In genomic region chr3:88537146-88537545, GRCm38 (mm10) we compare ENCODE assay signal across 8 mouse cellular contexts. TPM values are rescaled to one million over a fixed set of nuclear protein-coding genes. Genes with fewer than 3 reads are reported as not detected.
DNase-seq lines count a peak whose midpoint lies in the region; ATAC-seq and TF ChIP-seq lines count a peak whose summit lies in the region.

No protein-coding gene starts in this region.

- ATAC-seq in heart, embryonic 13.5 days (ENCODE audit: extremely low read depth, insufficient number of reproducible peaks, low FRiP score, low TSS enrichment): no peak
- no peak for ATAC-seq in embryonic facial prominence, embryonic 11.5 days (replicated peaks; ENCODE audit: insufficient number of reproducible peaks, low FRiP score, low TSS enrichment, low read depth)
- no peak for ATAC-seq in intestine, postnatal 0 days
- no peak for ATAC-seq in midbrain, embryonic 12.5 days (ENCODE audit: low FRiP score, low read depth)

- H3K9me3 ChIP-seq in heart, embryonic 13.5 days: no peaks in the 10 kb centered on the region
- no peaks in the 10 kb centered on the region for H3K9me3 ChIP-seq in embryonic facial prominence, embryonic 11.5 days (replicated peaks; ENCODE audit: control insufficient read depth, low read length)
- H3K9me3 ChIP-seq in intestine, postnatal 0 days (ENCODE audit: control insufficient read depth): no peaks in the 10 kb centered on the region
- H3K9me3 ChIP-seq in midbrain, embryonic 12.5 days: no peaks in the 10 kb centered on the region

- H3K4me2 ChIP-seq in heart, embryonic 13.5 days: peak overlapping the region; percentile 75
- H3K4me2 ChIP-seq in embryonic facial prominence, embryonic 11.5 days (ENCODE audit: low read depth, low read length): peak overlapping the region; percentile 95
- peak overlapping the region; percentile 78 for H3K4me2 ChIP-seq in intestine, postnatal 0 days (replicated peaks; ENCODE audit: low read depth)
- peak overlapping the region; percentile 96 for H3K4me2 ChIP-seq in midbrain, embryonic 12.5 days (replicated peaks)

- peaks cover 70% of the 10 kb centered on the region for H3K4me1 ChIP-seq in heart, embryonic 13.5 days
- peaks cover 35% of the 10 kb centered on the region for H3K4me1 ChIP-seq in embryonic facial prominence, embryonic 11.5 days (ENCODE audit: control insufficient read depth, insufficient read depth, low read length)
- H3K4me1 ChIP-seq in intestine, postnatal 0 days (replicated peaks; ENCODE audit: control insufficient read depth, insufficient read depth, low read length): peaks cover 3% of the 10 kb centered on the region; the same call in 1 of the 2 replicates
- H3K4me1 ChIP-seq in midbrain, embryonic 12.5 days: peaks cover 70% of the 10 kb centered on the region

- WGBS in heart, embryonic 13.5 days: 73% methylated on average over 6 of the region's 6 CpGs
- 54% methylated on average over 6 of the region's 6 CpGs for WGBS in embryonic facial prominence, embryonic 11.5 days
- 79% methylated on average over 6 of the region's 6 CpGs for WGBS in intestine, postnatal 0 days
- 53% methylated on average over 6 of the region's 6 CpGs for WGBS in midbrain, embryonic 12.5 days

- DNase-seq in heart, adult 18-20 months: no peak
- DNase-seq in embryonic facial prominence, embryonic 11.5 days (ENCODE audit: low spot score): no peak
- no peak for DNase-seq in thymus, postnatal 4 days
- DNase-seq in adrenal gland, postnatal 4 days (ENCODE audit: low spot score in 2 of 2): no peak
- DNase-seq in layer of hippocampus, postnatal 14 days (ENCODE audit: low spot score in 2 of 2): no peak

- H3K4me3 ChIP-seq in heart, embryonic 13.5 days: peak overlapping the region; percentile 93
- H3K4me3 ChIP-seq in embryonic facial prominence, embryonic 11.5 days (ENCODE audit: low read depth, low read length): peak overlapping the region; percentile 88
- H3K4me3 ChIP-seq in intestine, postnatal 0 days (ENCODE audit: low read depth, low read length): peak overlapping the region; percentile 38; the same call in 1 of the 2 replicates
- H3K4me3 ChIP-seq in midbrain, embryonic 12.5 days: peak overlapping the region; percentile 96

- no peak for TF ChIP-seq CTCF in intestine, postnatal 0 days (IDR thresholded peaks at IDR 0.05; ENCODE audit: low read depth)

- H3K36me3 ChIP-seq in heart, embryonic 13.5 days: peaks cover 49% of the 10 kb centered on the region
- peaks cover 24% of the 10 kb centered on the region for H3K36me3 ChIP-seq in embryonic facial prominence, embryonic 11.5 days (replicated peaks; ENCODE audit: control insufficient read depth, insufficient read depth, low read depth, low read length)
- peaks cover 20% of the 10 kb centered on the region for H3K36me3 ChIP-seq in intestine, postnatal 0 days (ENCODE audit: control insufficient read depth, insufficient read depth)
- peaks cover 45% of the 10 kb centered on the region for H3K36me3 ChIP-seq in midbrain, embryonic 12.5 days

- no peaks in the 10 kb centered on the region for H3K27me3 ChIP-seq in heart, embryonic 13.5 days (replicated peaks)
- no peaks in the 10 kb centered on the region for H3K27me3 ChIP-seq in embryonic facial prominence, embryonic 11.5 days (ENCODE audit: control insufficient read depth, insufficient read depth, low read length)
- no peaks in the 10 kb centered on the region for H3K27me3 ChIP-seq in intestine, postnatal 0 days (replicated peaks; ENCODE audit: control insufficient read depth, insufficient read depth, low read length)
- no peaks in the 10 kb centered on the region for H3K27me3 ChIP-seq in midbrain, embryonic 12.5 days

- H3K27ac ChIP-seq in heart, embryonic 13.5 days (replicated peaks): peak overlapping the region; percentile 68
- H3K27ac ChIP-seq in embryonic facial prominence, embryonic 11.5 days (replicated peaks; ENCODE audit: low read depth, low read length): no peak overlapping the region
- peak overlapping the region; percentile 60; the same call in 1 of the 2 replicates for H3K27ac ChIP-seq in intestine, postnatal 0 days (ENCODE audit: low read depth, low read length)
- H3K27ac ChIP-seq in midbrain, embryonic 12.5 days (replicated peaks): peak overlapping the region; percentile 99

- peak overlapping the region; percentile 98 for H3K9ac ChIP-seq in heart, embryonic 13.5 days
- H3K9ac ChIP-seq in embryonic facial prominence, embryonic 11.5 days (replicated peaks; ENCODE audit: low read length): peak overlapping the region; percentile 100
- peak overlapping the region; percentile 46; the same call in 1 of the 2 replicates for H3K9ac ChIP-seq in intestine, postnatal 0 days (ENCODE audit: low read depth, low read length)
- peak overlapping the region; percentile 100 for H3K9ac ChIP-seq in midbrain, embryonic 12.5 days (replicated peaks)

RNA-seq across cellular contexts. Expression of gene Mex3a, which starts 5.0 kb away (rescaled TPM):
- 9.9 and 10.1 TPM in 2 replicates for polyA plus RNA-seq in heart, embryonic 13.5 days (2015; fragmentation: Nextera tagmentation; extraction: Ambion mirVana)
- total RNA-seq in heart, adult 18-20 months (2021): under 1 TPM; 0.26 to 0.35 TPM
- 40.1 and 41.0 TPM in 2 replicates for polyA plus RNA-seq in embryonic facial prominence, embryonic 11.5 days (2014; fragmentation: Nextera tagmentation; extraction: Ambion mirVana)
- 2.8 TPM in 2 replicates for polyA plus RNA-seq in intestine, postnatal 0 days (2015; fragmentation: Nextera tagmentation; extraction: Ambion mirVana)
- 47.8 and 49.9 TPM in 2 replicates for polyA plus RNA-seq in midbrain, embryonic 12.5 days (2016; fragmentation: Nextera tagmentation; extraction: Ambion mirVana)
- total RNA-seq in adrenal gland, postnatal 4 days (2021): 10 to 100 TPM; 11.2 to 16.1 TPM
- total RNA-seq in layer of hippocampus, postnatal 14 days (2021): 10 to 100 TPM in 1 of 2 experiments, 1 to 10 TPM in 1; 9.0 to 10.7 TPM

RNA-seq across cellular contexts. Expression of gene Rab25, which starts 11.0 kb away (rescaled TPM):
- polyA plus RNA-seq in heart, embryonic 13.5 days (2015; fragmentation: Nextera tagmentation; extraction: Ambion mirVana): 1.1 and 1.5 TPM in 2 replicates
- under 1 TPM in 1 of 2 experiments, not detected in 1; 0.26 TPM for total RNA-seq in heart, adult 18-20 months (2021)
- polyA plus RNA-seq in embryonic facial prominence, embryonic 11.5 days (2014; fragmentation: Nextera tagmentation; extraction: Ambion mirVana): 3.7 and 4.0 TPM in 2 replicates
- 79.5 and 89.2 TPM in 2 replicates for polyA plus RNA-seq in intestine, postnatal 0 days (2015; fragmentation: Nextera tagmentation; extraction: Ambion mirVana)
- polyA plus RNA-seq in midbrain, embryonic 12.5 days (2016; fragmentation: Nextera tagmentation; extraction: Ambion mirVana): 0.21 and 0.47 TPM in 2 replicates
- total RNA-seq in adrenal gland, postnatal 4 days (2021): 1 to 10 TPM in 1 of 2 experiments, under 1 TPM in 1; 0.54 to 3.9 TPM
- not detected for total RNA-seq in layer of hippocampus, postnatal 14 days (2021)

RNA-seq across cellular contexts. Expression of gene Lamtor2, which starts 15.7 kb away (rescaled TPM):
- 131 and 150 TPM in 2 replicates for polyA plus RNA-seq in heart, embryonic 13.5 days (2015; fragmentation: Nextera tagmentation; extraction: Ambion mirVana)
- 100 to 1,000 TPM; 102 to 104 TPM for total RNA-seq in heart, adult 18-20 months (2021)
- 77.4 and 82.0 TPM in 2 replicates for polyA plus RNA-seq in embryonic facial prominence, embryonic 11.5 days (2014; fragmentation: Nextera tagmentation; extraction: Ambion mirVana)
- polyA plus RNA-seq in intestine, postnatal 0 days (2015; fragmentation: Nextera tagmentation; extraction: Ambion mirVana): 171 and 183 TPM in 2 replicates
- polyA plus RNA-seq in midbrain, embryonic 12.5 days (2016; fragmentation: Nextera tagmentation; extraction: Ambion mirVana): 137 and 152 TPM in 2 replicates
- total RNA-seq in adrenal gland, postnatal 4 days (2021): 100 to 1,000 TPM; 108 to 113 TPM
- total RNA-seq in layer of hippocampus, postnatal 14 days (2021): 100 to 1,000 TPM in 1 of 2 experiments, 10 to 100 TPM in 1; 96.1 to 113 TPM

RNA-seq across cellular contexts. Expression of gene Ubqln4, which starts 16.4 kb away (rescaled TPM):
- polyA plus RNA-seq in heart, embryonic 13.5 days (2015; fragmentation: Nextera tagmentation; extraction: Ambion mirVana): 33.1 and 34.1 TPM in 2 replicates
- 10 to 100 TPM; 72.4 to 78.7 TPM for total RNA-seq in heart, adult 18-20 months (2021)
- 62.1 and 73.3 TPM in 2 replicates for polyA plus RNA-seq in embryonic facial prominence, embryonic 11.5 days (2014; fragmentation: Nextera tagmentation; extraction: Ambion mirVana)
- 17.3 and 19.2 TPM in 2 replicates for polyA plus RNA-seq in intestine, postnatal 0 days (2015; fragmentation: Nextera tagmentation; extraction: Ambion mirVana)
- 64.7 and 71.2 TPM in 2 replicates for polyA plus RNA-seq in midbrain, embryonic 12.5 days (2016; fragmentation: Nextera tagmentation; extraction: Ambion mirVana)
- 10 to 100 TPM; 52.6 to 62.6 TPM for total RNA-seq in adrenal gland, postnatal 4 days (2021)
- 10 to 100 TPM; 77.3 to 81.8 TPM for total RNA-seq in layer of hippocampus, postnatal 14 days (2021)

RNA-seq across cellular contexts. Expression of gene Lmna, which starts 27.4 kb away (rescaled TPM):
- polyA plus RNA-seq in heart, embryonic 13.5 days (2015; fragmentation: Nextera tagmentation; extraction: Ambion mirVana): 86.7 and 97.1 TPM in 2 replicates
- total RNA-seq in heart, adult 18-20 months (2021): 100 to 1,000 TPM; 113 to 129 TPM
- polyA plus RNA-seq in embryonic facial prominence, embryonic 11.5 days (2014; fragmentation: Nextera tagmentation; extraction: Ambion mirVana): 28.7 and 30.5 TPM in 2 replicates
- 92.5 and 96.5 TPM in 2 replicates for polyA plus RNA-seq in intestine, postnatal 0 days (2015; fragmentation: Nextera tagmentation; extraction: Ambion mirVana)
- polyA plus RNA-seq in midbrain, embryonic 12.5 days (2016; fragmentation: Nextera tagmentation; extraction: Ambion mirVana): 34.3 and 42.8 TPM in 2 replicates
- total RNA-seq in adrenal gland, postnatal 4 days (2021): 100 to 1,000 TPM; 109 to 113 TPM
- total RNA-seq in layer of hippocampus, postnatal 14 days (2021): 10 to 100 TPM; 42.0 to 49.3 TPM

Comparison
In these comparisons a context has a peak if more than half of its experiments do, and no peak if none do; other contexts are left out.
1. H3K4me3 ChIP-seq: peak in every context shown above with its lines; median percentile 96 in midbrain, embryonic 12.5 days; 93 in heart, embryonic 13.5 days; 88 in embryonic facial prominence, embryonic 11.5 days; 38 in intestine, postnatal 0 days.
2. H3K9ac ChIP-seq: peak in every context shown above with its lines; median percentile 100 in embryonic facial prominence, embryonic 11.5 days; 100 in midbrain, embryonic 12.5 days; 98 in heart, embryonic 13.5 days; 46 in intestine, postnatal 0 days.
3. RNA of gene Rab25, which starts 11.0 kb away (polyA plus RNA-seq): 79.5 to 89.2 TPM in intestine, postnatal 0 days; 3.7 to 4.0 TPM in embryonic facial prominence, embryonic 11.5 days, 1.1 to 1.5 TPM in heart, embryonic 13.5 days and 0.21 to 0.47 TPM in midbrain, embryonic 12.5 days; every median in the first group is over 10 times any median in the second.
4. Peak in every context shown above with its lines, with median percentiles within 50 percentile points of each other: H3K4me2 ChIP-seq.